Mouse (Mus musculus) liver, embryonic 13.5 days (tissue): ENCODE results near the gene Hist1h4d. TPM values are rescaled to one million over a fixed set of nuclear protein-coding genes. Genes with fewer than 3 reads are reported as not detected.
"Not testable (repeated sequence)": the region's sequence is repeated elsewhere in the genome, so short reads cannot be mapped to it uniquely, and the experiment has no call there.

Experiments used
- ATAC-seq: fragments of 200-750 bp; cut with Nextera tagmentation; 2 replicates; pipeline ENCODE4 v1.8.0; 2017; ENCODE audit warnings: low read depth, mild to moderate bottlenecking, moderate number of reproducible peaks, moderate library complexity
- DNase-seq: peaks from one replicate; pipeline ENCODE4 v3.0.0; 2022
- H3K27ac ChIP-seq: fragments of 300-500 bp; sonication (generic); 2 replicates; pipeline ENCODE4 v1.5.1; 2015; ENCODE audit warnings: moderate library complexity, mild to moderate bottlenecking, inconsistent platforms
- H3K27me3 ChIP-seq: fragments of 300-500 bp; sonication (generic); 2 replicates; pipeline ENCODE4 v1.6.1; 2015; ENCODE audit warnings: mild to moderate bottlenecking, inconsistent platforms
- H3K36me3 ChIP-seq: fragments of 300-500 bp; sonication (generic); 2 replicates; pipeline ENCODE4 v1.6.1; 2015; ENCODE audit warnings: mild to moderate bottlenecking, inconsistent platforms
- H3K4me1 ChIP-seq: fragments of 300-500 bp; sonication (generic); replicated peaks from 2 replicates; pipeline ENCODE4 v1.6.1; 2015; ENCODE audit warnings: inconsistent platforms
- H3K4me2 ChIP-seq: fragments of 300-500 bp; sonication (generic); 2 replicates; pipeline ENCODE4 v1.6.1; 2015; ENCODE audit warnings: inconsistent platforms, mild to moderate bottlenecking, moderate library complexity
- H3K4me3 ChIP-seq: fragments of 300-500 bp; sonication (generic); replicated peaks from 2 replicates; pipeline ENCODE4 v1.5.1; 2015; ENCODE audit warnings: mild to moderate bottlenecking, inconsistent platforms
- H3K9ac ChIP-seq: fragments of 300-500 bp; sonication (generic); 2 replicates; pipeline ENCODE4 v1.6.1; 2015; ENCODE audit warnings: mild to moderate bottlenecking, inconsistent platforms
- H3K9me3 ChIP-seq: fragments of 300-500 bp; sonication (generic); replicated peaks from 2 replicates; pipeline ENCODE4 v1.6.1; 2016; ENCODE audit warnings: inconsistent platforms
- WGBS: fragments of 180-500 bp; shearing (Covaris S2); methylation state at CpG from one replicate; pipeline ENCODE4 v1.1.7; 2015; ENCODE audit not compliant: insufficient replicate concordance; 5-methylcytosine and 5-hydroxymethylcytosine counted together
- polyA plus RNA-seq: library from polyadenylated mRNA; unstranded; fragments of >200 nt; fragmentation: Nextera tagmentation; extraction: Ambion mirVana; gene quantifications from 2 replicates; pipeline ENCODE4 v1.2.1, GENCODE M21; 2015

The Hist1h4d gene
- polyA plus RNA-seq, 1 experiment from 2014 or later, result 152 TPM

- Histone ChIP-seq H3K36me3 (no peaks in the 10 kb centered on the region), H3K4me1 (peaks cover 33% of the 10 kb centered on the region), H3K9ac (peak within 1 kb of the TSS; percentile 92), H3K27me3 (no peaks in the 10 kb centered on the region), H3K27ac (peak within 1 kb of the TSS; percentile 96), H3K4me3 (peak within 1 kb of the TSS; percentile 64), H3K9me3 (no peaks in the 10 kb centered on the region), H3K4me2 (peak within 1 kb of the TSS; percentile 81)
- DNase-seq (peak; percentile 88), ATAC-seq (peak; percentile 78)
- WGBS, result under 1% methylated on average over 18 of the region's 18 CpGs
Measured at GRCm38 (mm10) chr13:23571022-23571503, 10.3 kb upstream of the Hist1h4d start, which contains the start of the genes Hist1h2ae and Hist1h2bg. Gene Hist1h2ae, minus strand, starts transcription at chr13:23571220. Gene Hist1h2bg, plus strand, starts transcription at chr13:23571396.

GRCm38 (mm10) chr13:23571504-23572217 is 9.7 kb upstream of the Hist1h4d start:
- ATAC-seq (peak; percentile 3; the same call in 1 of the 2 replicates), DNase-seq (peak; percentile 64)
- Histone ChIP-seq H3K4me3 (peak overlapping the region; percentile 64), H3K4me1 (peaks cover 39% of the 10 kb centered on the region), H3K9ac (peak overlapping the region; percentile 92), H3K4me2 (peak overlapping the region; percentile 81), H3K27ac (peak overlapping the region; percentile 96)
- H3K27me3 ChIP-seq, H3K36me3 ChIP-seq, H3K9me3 ChIP-seq: not testable (repeated sequence)
- WGBS, result 1% methylated on average over 12 of the region's 34 CpGs

- Histone ChIP-seq H3K27me3 (no peaks in the 10 kb centered on the region), H3K36me3 (no peaks in the 10 kb centered on the region), H3K4me2 (peak overlapping the region; percentile 81), H3K4me1 (peaks cover 42% of the 10 kb centered on the region), H3K9ac (peak overlapping the region; percentile 92), H3K4me3 (peak overlapping the region; percentile 64), H3K9me3 (no peaks in the 10 kb centered on the region), H3K27ac (peak overlapping the region; percentile 96)
- no peak for ATAC-seq
- 30% methylated on average over 2 of the region's 2 CpGs for WGBS
- no peak for DNase-seq
Measured at GRCm38 (mm10) chr13:23572218-23573033, 9.0 kb upstream of the Hist1h4d start.

- not testable (repeated sequence) for H3K9me3 ChIP-seq, H3K36me3 ChIP-seq, H3K27me3 ChIP-seq, DNase-seq, ATAC-seq
- H3K4me2 ChIP-seq, result peak overlapping the region; percentile 81
- 5% methylated on average over 20 of the region's 20 CpGs for WGBS
- peak overlapping the region; percentile 92 for H3K9ac ChIP-seq
- H3K4me3 ChIP-seq, result peak overlapping the region; percentile 64
- peaks cover 42% of the 10 kb centered on the region for H3K4me1 ChIP-seq
- peak overlapping the region; percentile 96 for H3K27ac ChIP-seq
Measured at GRCm38 (mm10) chr13:23573034-23573897, 8.1 kb upstream of the Hist1h4d start.

- under 1% methylated on average over 42 of the region's 42 CpGs for WGBS
Measured at GRCm38 (mm10) chr13:23573898-23574524, 7.4 kb upstream of the Hist1h4d start, which contains the start of the genes Hist1h2bf and Hist1h2ad. Gene Hist1h2bf, minus strand, starts transcription at chr13:23574196. Gene Hist1h2ad, plus strand, starts transcription at chr13:23574381.

GRCm38 (mm10) chr13:23574546-23575170 is 6.7 kb upstream of the Hist1h4d start:
- Histone ChIP-seq H3K4me3 (peak overlapping the region; percentile 62), H3K27ac (peak overlapping the region; percentile 97), H3K9ac (peak overlapping the region; percentile 83), H3K4me2 (peak overlapping the region; percentile 59), H3K4me1 (peaks cover 45% of the 10 kb centered on the region)
- under 1% methylated on average over 11 of the region's 39 CpGs for WGBS
- not testable (repeated sequence) for ATAC-seq, DNase-seq, H3K27me3 ChIP-seq, H3K9me3 ChIP-seq, H3K36me3 ChIP-seq

More at GRCm38 (mm10) chr13:23573898-23574524, 7.4 kb upstream of the Hist1h4d start, which contains the start of the genes Hist1h2bf and Hist1h2ad:
- H3K27ac ChIP-seq, result peak within 1 kb of the TSS; percentile 97
- H3K27me3 ChIP-seq, H3K9me3 ChIP-seq, H3K36me3 ChIP-seq: not testable (repeated sequence)
- peak; percentile 77 for ATAC-seq
- DNase-seq, result peak; percentile 93
- H3K9ac ChIP-seq, result peak within 1 kb of the TSS; percentile 92
- H3K4me2 ChIP-seq, result peak within 1 kb of the TSS; percentile 81
- peaks cover 45% of the 10 kb centered on the region for H3K4me1 ChIP-seq
- peak within 1 kb of the TSS; percentile 64 for H3K4me3 ChIP-seq

GRCm38 (mm10) chr13:23575271-23575851 is 6.0 kb upstream of the Hist1h4d start, which contains the start of gene Hist1h3d:
Gene Hist1h3d, plus strand, starts transcription at chr13:23575763.
- peak; percentile 83 for DNase-seq
- H3K9ac ChIP-seq, result peak within 1 kb of the TSS; percentile 83
- H3K27me3 ChIP-seq, result no peaks in the 10 kb centered on the region
- no peaks in the 10 kb centered on the region for H3K9me3 ChIP-seq
- peak within 1 kb of the TSS; percentile 74 for H3K4me2 ChIP-seq
- H3K4me3 ChIP-seq, result peak within 1 kb of the TSS; percentile 62
- H3K36me3 ChIP-seq, result no peaks in the 10 kb centered on the region
- H3K4me1 ChIP-seq, result peaks cover 43% of the 10 kb centered on the region
- peak; percentile 29 for ATAC-seq
- H3K27ac ChIP-seq, result peak within 1 kb of the TSS; percentile 97
- under 1% methylated on average over 18 of the region's 18 CpGs for WGBS

- not testable (repeated sequence) for H3K9me3 ChIP-seq, DNase-seq, H3K27me3 ChIP-seq, ATAC-seq, H3K36me3 ChIP-seq
- peaks cover 47% of the 10 kb centered on the region for H3K4me1 ChIP-seq
- H3K4me3 ChIP-seq, result peak overlapping the region; percentile 62
- peak overlapping the region; percentile 97 for H3K27ac ChIP-seq
- WGBS, result under 1% methylated on average over 11 of the region's 40 CpGs
- peak overlapping the region; percentile 74 for H3K4me2 ChIP-seq
- peak overlapping the region; percentile 83 for H3K9ac ChIP-seq
Measured at GRCm38 (mm10) chr13:23575864-23576313, 5.5 kb upstream of the Hist1h4d start.

- DNase-seq (no peak), ATAC-seq (no peak)
- peak overlapping the region; percentile 97 for H3K27ac ChIP-seq
- no peaks in the 10 kb centered on the region for H3K27me3 ChIP-seq
- H3K36me3 ChIP-seq, result no peaks in the 10 kb centered on the region
- 7% methylated on average over 7 of the region's 7 CpGs for WGBS
- H3K9me3 ChIP-seq, result no peaks in the 10 kb centered on the region
- peak overlapping the region; percentile 83 for H3K9ac ChIP-seq
- peak overlapping the region; percentile 62 for H3K4me3 ChIP-seq
- H3K4me1 ChIP-seq, result peaks cover 51% of the 10 kb centered on the region
- peak overlapping the region; percentile 74 for H3K4me2 ChIP-seq
Measured at GRCm38 (mm10) chr13:23576351-23576881, 5.0 kb upstream of the Hist1h4d start.
